Mouse (Mus musculus) kidney, postnatal 25 days (tissue): Measurements from ENCODE around the gene Plekho2.
A peak's percentile ranks its signal among the peaks of the same experiment; 100 is the strongest.

Experiments used
- DNase-seq, 2 experiments: peaks; one replicate each; pipeline ENCODE4 v3.0.0; 2021; ENCODE audit warnings: mixed read lengths in 2 of 2

The Plekho2 gene

DNA sequence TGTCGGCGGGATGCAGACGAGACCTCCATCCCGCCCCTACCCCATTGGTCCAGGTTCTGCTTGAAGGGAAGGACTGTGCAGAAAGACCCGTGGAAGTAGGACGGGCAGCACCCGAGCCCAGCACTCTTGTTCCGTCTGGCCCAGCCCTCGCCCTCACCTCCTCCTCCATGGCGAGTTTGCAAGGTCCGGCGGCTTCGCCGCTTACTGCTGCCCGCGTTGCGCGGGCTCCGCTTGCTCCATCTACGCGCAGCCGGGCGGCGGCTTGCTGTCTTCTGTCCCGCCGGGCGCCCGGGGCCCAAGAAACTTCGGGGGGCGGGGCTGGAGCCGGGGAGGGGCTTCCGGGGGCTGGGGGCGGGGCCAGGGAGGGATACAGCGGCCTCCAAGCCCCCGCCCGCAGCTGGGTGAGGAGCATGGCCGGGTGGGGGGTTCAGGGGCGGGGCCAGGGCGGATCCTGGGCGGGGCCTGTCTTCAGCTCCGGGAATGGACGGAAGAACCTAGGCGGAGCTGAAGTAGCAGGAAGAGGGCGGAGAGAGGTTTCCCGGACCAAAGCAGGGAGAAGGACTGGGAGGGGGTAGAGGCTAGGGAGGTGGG, at the start of gene Plekho2:
TSS of gene Plekho2 (minus strand) at position 260 of the 591 bp plus-strand sequence.
- DNase-seq: peak; percentile 92 to 97

DNA sequence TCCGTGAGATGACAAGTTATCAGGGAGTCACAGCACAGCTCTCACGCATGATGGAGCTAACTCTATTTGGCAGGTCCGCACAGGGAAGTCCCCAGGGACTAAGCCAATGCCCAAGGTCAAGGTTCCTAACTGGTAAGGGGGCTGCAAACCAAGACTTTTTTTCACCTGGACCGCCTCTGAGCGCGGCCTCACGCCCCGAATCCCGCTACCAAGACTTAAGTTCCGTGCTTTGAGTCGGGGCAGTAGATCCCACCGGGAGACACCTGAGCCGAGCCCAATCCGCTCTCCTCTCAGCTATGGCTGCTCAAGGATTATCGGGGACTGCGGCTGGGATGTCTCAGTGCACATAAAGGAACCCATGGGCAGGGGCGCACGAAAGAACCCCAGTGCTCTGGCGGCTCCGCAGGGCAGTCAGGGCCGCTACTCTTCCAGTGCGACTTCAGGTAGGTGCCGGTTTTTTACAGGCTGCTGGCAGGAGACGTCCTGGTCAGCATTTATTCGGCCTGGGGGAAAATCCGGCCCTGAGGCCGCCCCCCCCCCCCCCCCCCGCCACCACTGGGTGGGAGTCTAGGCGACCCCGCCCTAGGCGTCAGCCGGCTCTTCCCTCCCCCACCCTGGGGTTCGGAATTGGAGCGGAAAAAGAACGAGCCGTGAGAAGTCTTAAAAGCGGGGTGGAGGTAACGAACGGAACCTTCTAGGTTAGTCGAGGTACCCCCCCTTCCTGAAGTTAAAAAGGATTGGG, 49.4 kb upstream of the Plekho2 start, which contains the start of gene Rbpms2:
TSS of gene Rbpms2 (plus strand) at position 624 of the 742 bp plus-strand sequence.
- DNase-seq: peak; percentile 73 to 88

DNA sequence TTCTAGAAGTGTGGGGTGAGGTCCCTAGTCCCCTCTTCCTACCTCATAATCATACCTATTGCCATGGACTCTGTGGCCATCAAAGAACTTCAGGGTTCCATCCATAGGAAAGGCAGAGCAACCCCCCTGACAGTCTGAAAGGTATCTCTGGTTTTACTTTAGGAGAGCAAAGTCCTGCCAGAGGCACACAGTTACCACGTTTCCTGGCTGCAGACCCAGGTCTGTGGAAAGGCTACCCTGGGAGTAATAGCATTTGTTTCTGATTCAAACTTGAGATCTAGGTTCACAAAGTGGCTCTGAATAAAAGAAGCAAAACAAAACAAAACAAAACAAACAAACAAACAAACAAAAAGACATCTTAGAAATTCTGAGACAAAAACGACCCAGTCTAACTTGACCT, 44.4 kb upstream of the Plekho2 start:
- DNase-seq: peak in 1 of 2 experiments; percentile 29

DNA sequence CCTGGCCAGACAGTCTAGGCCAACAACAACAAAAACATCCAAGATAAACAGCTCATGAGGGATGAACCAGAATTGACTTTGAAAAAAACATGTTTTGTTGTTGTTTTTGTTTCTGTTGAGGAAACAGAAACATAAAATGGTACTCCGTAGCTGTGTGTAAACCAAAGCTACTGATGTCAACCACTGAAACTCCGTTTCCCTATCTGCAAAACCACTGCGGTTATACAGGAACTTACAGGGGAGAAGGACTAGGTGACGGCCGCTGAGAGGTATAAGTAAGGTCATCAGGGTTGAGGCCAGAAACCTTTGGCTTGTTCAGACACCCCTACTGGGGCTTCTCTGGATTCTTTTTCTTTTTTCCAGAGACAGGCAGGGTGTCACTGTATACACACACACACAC, 43.0 kb upstream of the Plekho2 start:
- DNase-seq: no peak

DNA sequence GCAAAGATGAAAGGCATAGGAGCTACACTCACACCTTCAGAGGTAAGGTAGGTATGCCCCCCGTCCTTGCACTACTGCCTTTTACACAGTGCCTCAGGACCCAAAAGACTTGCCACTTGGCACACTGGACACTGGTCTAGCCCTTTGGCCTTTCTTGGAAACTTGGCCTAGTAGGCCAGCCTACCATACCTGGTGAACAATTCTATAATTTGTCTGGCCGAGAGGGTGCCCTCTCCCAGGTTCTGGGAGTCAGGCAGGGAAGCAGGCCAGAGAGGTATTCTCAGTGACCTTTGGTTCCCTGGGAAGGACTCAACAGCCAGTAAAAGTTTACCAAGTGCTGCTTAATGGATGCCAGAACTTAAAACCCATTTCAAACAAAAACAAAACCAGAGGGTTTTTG, 41.8 kb upstream of the Plekho2 start:
- DNase-seq: peak; percentile 71 to 89

DNA sequence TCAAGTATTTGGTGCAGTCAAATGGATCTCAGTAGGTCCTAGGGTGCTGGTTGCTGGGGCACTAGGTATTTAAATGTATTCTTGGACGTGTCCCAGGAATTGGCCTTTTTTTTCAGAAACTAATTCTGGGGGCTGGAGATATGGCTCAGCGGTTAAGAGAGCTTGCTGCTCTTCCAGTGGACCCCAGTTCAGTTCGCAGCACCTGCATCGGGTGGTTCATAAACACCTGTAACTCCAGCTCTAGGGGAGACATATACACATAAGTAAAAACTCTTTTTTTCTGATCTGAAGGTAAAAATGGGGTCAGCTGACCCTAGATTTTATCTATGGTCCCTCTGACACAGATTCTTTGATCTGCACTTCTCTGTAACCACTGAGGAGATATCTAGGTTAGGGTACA, 41.4 kb upstream of the Plekho2 start:
- no peak for DNase-seq

DNA sequence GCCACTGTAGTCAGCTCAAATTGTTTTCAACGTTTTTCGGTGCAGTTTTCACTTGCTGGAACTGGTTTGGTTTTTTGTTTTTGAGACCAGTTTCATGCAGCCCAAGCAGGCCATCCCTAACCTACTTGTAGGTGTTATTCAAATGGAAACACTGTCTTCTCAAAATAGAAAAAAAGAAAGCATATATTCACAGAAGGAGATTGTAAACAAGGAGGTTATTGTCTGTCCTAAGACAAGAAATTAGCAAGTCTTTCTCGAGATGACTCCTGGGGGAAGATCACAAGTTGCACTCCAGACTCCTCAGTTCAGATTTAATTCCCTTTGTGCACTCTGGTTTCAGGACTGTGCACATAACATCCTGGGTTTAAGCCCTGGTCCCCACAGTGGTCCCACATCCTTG, 39.5 kb upstream of the Plekho2 start:
- no peak for DNase-seq

DNA sequence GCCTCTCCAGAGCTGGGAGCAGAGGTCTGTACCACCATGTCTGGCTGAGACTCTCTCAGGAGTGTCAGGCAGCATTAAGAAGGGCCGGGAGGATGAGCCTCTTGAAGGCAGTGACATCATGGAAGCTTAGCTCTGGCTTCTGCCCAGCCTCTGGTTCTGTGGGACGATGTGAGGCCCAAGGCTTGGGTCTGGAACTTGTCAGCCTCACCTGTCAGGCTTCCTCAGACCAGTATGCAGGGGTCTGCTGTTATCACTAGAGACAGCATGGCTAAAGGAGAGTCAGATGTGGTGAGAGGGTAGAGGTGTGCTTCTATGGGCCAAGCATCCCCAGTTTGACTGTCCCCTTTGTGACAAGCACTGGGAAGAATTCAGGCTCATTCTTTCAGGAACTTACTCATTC, 33.3 kb upstream of the Plekho2 start:
- DNase-seq: no peak

DNA sequence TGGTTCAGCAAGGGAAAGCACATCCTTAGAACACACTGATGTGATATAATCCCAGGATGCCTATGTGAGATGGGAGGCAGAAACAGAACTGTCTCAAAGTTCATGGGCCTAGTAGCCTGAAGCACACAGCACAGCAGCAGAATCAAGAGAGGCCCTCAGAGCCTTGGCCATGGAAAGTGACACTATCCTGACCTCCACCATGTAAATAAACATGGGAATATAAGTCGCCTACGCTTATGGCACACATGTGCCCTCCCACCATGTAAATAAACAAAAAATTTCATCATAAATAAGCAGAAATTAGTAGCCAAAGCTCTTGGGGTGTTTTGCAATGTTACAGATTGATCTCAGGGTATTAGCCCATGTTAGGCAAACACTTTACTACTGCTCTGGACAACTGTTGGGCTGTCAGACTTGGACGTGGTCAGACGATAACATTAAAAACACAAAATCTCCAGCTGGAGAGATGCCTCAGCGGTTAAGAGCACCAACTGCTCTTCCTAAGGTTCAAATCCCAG, 32.2 kb upstream of the Plekho2 start:
- DNase-seq: no peak

DNA sequence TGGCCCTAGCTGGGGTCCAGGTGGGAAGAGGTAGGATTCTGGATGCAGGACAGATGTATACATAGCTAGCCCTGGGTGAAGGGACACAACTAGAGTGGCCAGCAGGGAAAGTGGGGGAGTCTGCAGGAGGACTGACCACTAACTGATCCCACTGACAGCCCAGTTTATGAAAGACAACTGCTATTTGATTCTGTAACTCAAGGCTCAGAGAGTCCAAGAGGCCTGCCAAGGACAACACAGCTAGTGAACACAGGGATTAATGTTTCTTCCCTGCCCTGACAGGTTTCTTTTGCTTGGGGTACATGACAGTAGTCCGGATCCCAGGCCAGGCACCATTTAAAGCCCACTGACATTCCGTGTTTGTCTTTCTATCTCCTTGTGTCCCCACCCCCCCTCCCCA, 27.3 kb upstream of the Plekho2 start:
- DNase-seq: no peak

DNA sequence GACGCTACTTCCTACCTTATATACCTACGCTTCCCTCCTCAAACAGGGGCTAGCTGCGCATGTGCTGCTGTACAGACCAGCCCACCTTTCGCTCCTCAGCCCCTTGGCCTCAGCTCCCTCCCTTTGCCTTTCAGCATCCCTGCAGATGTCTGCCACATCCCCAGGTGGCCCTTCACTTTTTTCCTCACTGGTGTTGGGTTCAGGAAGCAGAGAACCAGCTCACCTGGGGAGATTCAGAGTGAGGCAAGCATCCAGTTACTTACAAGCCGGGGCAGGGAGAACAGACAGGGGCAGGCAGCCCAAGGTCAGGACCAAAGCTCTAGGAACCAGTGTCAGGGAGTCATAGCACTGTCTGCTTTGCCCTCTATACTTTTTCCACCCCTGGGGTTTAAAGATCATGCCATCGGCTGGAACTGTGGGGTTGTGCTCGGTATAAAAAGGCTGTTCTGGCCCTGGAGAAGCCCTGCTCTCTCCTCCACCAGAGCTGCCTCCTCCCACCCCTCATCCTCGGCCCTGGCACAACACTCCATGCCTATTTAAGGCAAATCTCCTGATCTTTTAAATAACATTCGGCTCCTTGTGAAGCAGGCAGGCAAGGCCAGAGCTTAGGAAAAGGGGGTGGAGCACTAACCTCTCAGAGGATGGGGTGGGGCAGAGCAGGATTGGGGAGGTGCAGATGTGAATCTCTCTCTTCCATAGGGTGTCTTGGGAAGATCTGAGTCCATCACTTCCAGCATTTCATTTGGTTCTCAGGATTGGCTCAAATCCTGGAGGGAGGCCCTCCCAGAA, 26.7 kb upstream of the Plekho2 start:
- DNase-seq: no peak

DNA sequence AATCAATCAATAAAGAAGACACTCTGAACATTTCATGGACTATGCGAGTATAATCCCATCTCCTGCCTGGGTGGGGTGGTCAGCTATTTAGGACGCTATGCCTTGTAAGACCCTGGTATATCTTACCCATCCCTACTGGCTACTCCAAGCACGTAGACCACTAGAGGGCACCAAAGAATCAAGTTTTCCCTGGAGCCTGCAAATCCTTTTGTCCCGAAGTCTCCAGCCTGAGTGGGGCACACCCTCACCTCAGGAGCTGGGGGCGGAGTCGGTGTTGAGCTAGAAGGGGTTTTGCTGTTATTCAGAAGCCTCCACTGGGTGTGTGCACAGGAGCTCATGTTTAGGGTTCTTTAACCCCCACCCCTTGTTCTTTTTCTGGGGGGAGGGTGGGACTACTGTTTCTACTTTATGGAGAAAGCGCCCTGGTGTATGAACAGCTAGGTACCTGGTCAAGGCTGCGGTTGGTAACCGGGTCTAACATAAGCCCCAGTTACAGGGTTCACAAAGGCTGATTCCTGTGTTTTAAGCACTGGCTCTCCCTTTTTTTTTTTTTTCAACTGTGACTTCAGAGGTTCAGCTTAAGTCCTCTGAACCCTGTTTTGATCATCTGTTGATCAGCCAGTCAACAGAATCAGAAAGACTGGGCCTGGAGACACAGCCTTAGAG, 25.8 kb upstream of the Plekho2 start:
- DNase-seq: peak; percentile 75 to 79

DNA sequence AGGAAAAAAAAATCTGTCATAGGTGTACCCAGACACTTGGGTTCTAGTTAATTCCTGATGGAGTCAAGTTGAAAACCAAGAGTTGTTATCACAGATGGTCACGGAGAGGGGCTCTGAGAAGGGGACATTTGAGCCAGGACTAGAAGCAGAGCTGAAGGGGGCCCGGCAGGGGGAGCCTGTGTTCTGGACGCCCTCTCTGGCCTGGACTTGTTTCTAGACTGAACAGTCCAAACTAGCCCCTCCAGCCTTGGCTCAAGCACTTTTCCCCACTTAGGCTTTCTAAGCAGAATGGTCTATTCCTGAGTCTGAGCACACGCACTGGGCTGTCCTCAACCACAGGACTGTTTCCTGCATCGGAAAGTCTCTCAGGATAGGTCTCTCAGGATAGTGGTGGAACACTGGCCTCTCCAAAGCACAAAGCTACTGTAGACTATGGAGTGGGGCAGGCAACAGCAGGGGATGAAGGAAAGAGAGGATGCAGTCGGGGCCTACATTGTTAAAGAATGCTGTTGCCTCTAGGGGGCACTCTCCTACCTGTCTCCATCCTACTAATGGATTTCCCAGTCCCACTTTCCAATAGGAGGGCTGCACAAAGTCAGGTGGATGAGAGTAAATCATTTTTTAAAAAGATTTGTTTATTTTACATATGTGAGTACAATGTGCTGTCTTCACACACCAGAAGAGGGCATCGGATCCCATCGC, 23.7 kb upstream of the Plekho2 start:
- peak in 1 of 2 experiments; percentile 53 for DNase-seq

DNA sequence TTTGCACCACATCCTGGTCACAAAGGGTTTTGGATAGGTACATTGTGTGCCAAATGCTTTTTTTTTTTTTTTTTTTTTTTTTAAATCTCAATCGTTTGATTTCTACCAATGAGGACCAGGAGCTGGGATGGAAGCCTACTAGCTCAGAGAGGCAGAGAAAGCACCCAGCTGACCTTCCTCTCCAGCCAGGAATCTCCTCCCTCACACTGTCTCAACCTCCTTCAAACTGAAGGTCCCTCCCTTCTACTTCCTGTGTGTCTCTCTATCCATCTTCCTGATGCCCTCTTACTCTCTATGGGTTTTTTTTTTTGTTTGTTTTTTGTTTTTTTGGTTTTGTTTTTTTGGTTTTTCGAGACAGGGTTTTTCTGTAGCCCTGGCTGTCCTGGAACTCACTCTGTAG, 21.1 kb upstream of the Plekho2 start:
- DNase-seq: no peak

DNA sequence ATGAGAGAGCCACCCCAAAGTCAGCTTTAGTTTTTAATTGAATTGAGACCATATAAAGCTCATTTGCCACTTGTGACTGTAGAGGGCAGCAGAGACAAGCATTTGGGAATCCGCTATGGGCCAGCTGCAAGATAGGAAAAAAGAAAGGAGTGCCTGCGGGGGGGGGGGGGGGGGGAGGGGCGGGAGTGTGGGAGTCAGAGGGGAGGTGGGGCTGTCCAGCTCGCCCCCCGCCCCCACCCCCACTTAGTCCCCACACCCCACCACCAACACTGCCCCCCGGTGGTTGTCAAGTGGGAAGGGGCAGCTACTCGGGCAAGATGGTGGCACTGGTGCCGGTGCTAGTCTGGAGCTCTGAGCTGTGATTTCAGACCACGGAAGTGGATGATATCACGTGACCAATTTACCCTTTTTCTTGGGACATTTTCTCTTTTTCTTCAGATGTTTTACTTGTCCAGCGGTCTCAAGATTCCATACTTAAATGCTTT, 19.0 kb upstream of the Plekho2 start:
- peak in 1 of 2 experiments; percentile 77 for DNase-seq

DNA sequence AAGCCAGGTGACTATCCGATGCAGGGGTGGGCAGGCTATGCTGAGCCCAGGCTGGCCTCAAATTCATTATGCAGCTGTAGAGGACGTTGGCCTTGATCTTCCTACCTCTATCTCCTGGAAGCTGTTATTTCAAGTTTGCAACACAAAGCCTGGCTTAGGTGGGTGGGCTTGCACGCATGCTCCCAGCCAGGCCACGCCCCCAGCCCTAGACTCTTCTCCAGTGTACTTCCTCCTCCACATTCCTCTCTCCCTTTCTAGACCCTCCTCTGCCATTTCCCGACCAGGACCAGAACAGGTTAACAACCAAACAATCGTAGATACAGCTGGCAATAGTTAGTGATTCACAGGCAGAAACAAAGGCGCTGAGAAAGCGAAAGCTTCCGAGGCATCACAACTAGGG, 13.8 kb upstream of the Plekho2 start:
- no peak for DNase-seq

DNA sequence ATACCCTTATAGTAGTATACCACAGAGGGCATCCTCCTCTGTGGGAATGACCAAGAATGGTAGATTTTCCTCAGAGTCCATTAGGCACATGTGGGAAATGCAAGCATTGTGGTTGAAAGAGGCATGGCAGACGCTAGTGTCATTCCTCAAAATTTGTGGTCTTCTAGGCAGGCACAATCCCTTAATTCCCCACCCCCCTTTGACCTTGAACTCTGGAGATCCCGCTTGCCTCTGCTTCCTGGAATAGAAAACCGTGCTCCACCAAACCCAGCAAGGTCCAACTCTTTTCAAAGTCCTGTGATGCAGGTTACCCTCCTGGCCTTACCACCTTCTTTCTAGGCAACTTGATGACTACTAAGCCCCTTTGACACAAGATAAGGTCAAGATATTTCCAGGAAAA, 12.9 kb upstream of the Plekho2 start:
- no peak for DNase-seq

DNA sequence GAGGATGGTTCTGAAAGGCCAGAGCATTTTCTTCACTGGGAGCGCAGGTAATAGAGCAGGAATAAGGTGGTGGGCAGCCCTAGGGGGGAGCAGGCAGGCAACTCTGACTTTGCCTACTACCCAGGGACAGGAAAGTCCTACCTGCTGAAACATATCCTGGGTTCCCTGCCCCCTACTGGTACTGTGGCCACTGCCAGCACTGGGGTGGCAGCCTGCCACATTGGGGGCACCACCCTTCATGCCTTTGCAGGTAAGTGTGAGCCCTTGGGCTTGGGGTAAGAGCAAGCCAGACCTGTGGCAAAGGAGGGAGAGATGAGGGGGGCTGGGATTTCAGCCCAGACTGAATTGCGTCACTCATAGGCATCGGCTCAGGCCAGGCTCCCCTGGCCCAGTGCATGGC, 9.3 kb upstream of the Plekho2 start:
- no peak for DNase-seq

DNA sequence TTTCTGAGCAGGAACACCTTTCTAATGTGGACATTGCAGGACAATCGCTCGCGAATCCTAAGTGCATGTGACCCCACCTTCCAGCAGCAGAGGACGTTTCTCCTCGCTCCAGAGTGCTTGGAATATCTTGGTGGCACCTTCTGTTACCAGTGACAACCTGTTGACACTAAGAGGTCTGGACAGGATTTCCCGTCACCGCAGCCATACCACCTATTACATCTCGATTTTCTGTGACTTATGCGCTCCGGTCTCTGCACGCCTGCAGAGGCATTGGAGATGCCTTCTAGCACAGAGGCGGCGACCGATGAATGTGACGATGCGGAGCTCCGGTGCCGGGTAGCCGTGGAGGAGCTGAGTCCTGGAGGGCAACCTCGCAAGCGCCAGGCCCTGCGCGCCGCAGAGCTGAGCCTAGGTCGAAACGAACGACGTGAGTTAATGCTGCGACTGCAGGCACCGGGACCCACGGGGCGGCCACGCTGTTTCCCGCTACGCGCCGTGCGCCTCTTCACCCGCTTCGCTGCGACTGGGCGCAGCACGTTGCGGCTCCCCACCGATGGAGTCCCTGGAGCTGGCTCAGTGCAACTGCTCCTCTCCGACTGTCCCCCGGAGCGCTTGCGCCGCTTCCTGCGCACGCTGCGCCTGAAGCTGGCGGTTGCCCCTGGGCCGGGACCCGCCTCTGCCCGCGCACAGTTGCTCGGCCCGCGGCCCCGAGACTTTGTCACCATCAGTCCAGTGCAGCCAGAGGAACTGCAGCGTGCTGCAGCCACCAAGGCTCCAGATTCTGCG, 7.9 kb upstream of the Plekho2 start:
- DNase-seq: no peak

DNA sequence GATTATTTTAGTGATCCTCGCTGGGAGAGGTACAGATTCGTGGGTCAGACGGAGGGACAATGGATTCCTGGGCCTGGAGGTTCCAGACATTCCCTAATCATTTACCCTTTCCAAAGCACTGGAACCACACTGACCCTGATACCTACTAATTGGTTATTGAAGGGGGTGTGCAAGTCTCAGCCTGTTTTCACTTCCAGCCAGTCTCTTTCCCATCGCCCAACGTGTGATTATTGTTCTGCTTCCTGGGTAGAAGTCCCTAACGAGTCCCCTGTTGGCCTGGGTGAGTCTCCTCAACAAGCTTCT, 7.4 kb upstream of the Plekho2 start:
- DNase-seq: no peak
